Mouse (Mus musculus) kidney, adult 8-10 months (tissue): ENCODE data around the gene Chrnd.

Experiments
- DNase-seq, 2 experiments: peaks; one replicate each; pipeline ENCODE4 v3.0.0; 2022

Gene Chrnd

GRCm38 (mm10) chr1:87243021-87243420, 52.6 kb downstream of the Chrnd start:
- no peak for DNase-seq

- no peak for DNase-seq
These were observed 55.0 kb downstream of the Chrnd start for GRCm38 (mm10) chr1:87245430-87245829.

- peak; percentile 76 to 88 for DNase-seq
These were observed 55.8 kb downstream of the Chrnd start for GRCm38 (mm10) chr1:87245929-87246815.
